Mouse (Mus musculus): ENCODE results near the gene Nr6a1. TPM values are rescaled to one million over a fixed set of nuclear protein-coding genes. Genes with fewer than 3 reads are reported as not detected.

The Nr6a1 gene
- polyA plus RNA-seq (2015; fragmentation: Nextera tagmentation; extraction: Ambion mirVana), result 1.1 and 1.7 TPM in 2 replicates

DNA sequence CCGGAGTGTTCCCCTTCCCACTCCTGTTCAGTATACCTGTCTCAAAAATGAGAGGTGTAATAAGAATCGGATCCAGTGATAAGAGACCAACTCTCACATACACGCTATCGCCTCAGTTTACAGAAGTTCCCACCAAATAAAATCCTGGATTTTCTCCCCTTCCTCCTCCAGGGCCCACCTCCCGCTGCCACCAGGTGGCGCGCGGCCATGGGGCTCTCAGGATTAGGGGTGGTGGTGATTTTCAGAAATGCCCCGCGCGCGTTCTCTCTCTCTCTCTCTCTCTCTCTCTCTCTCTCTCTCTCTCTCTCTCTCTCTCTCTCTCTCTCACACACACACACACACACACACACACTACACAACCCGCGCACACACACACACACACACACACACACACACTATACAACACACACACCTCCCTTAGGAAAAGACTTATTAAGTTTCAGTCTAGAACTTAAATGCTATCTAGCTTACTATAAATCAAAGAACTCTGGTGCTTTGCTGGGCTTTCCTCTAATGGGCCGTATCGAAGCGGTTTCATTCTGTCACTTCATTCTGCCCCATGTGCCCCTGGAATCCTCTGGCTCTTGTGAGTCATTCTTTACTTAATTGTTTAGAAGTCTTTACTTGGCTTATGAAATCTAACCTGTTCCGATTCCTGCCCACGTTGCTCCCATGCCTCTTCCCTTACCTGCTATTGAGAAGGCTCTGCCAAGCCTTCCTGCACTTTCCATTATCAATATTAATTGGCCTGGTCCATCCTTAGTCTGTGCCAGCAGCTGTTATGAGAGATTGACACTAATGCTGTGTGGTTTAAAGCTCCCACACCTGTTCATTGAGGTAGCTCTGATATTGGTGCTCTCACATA, at the start of gene Nr6a1:
Gene Nr6a1 (minus strand): TSS at position 574 of the 865 bp plus-strand sequence.
- Histone ChIP-seq H3K36me3 (no peaks in the 10 kb centered on the region), H3K4me1 (peaks cover 32% of the 10 kb centered on the region), H3K9ac (replicated peaks) (no peak within 1 kb of the TSS), H3K4me3 (peak within 1 kb of the TSS; percentile 95), H3K9me3 (no peaks in the 10 kb centered on the region), H3K4me2 (replicated peaks) (peak within 1 kb of the TSS; percentile 87), H3K27ac (replicated peaks) (no peak within 1 kb of the TSS), H3K27me3 (peaks cover 13% of the 10 kb centered on the region; the same call in 1 of the 2 replicates)
- peak; percentile 36 for ATAC-seq (replicated peaks)
- 9% methylated on average over 19 of the region's 19 CpGs for WGBS

DNA sequence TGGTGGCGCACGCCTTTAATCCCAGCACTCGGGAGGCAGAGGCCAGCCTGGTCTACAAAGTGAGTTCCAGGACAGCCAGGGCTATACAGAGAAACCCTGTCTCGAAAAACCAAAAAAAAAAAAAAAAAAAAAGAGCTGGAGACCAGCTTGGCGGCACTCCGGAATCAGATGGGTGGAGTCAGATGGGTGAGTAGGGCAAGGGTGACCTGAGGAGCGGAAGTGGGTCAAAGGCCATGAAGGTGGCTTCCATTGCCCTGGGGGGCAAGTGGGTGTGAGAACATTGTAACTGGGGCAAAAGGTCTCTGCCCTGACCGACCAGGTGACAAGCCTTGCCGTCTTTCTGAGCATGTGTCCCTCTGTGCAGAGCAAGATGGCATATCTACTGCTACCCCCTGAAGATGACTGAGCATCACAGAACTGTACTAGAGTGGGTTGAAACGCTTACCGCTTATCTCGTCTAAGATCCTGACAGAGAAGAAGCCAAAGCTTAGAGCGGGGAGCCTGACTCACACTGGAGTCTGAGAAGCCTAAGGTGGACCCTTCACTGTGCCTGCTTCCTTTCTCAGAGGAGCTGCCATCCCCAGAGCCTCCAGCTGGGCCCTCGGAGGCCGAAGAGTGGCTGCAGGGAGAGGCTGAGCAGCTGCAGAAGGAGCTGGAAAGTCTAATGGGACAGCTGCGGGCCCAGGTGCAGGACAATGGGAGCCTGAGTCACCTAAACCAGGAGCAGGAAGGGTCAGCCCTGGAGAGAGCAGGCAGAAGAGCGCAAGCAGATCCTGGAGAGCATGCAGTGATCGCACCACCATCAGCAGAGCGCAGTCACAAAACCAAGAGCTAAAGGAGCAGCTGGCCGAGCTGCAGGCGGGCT, 48.7 kb upstream of the Nr6a1 start:
- no peaks in the 10 kb centered on the region for H3K27me3 ChIP-seq
- WGBS, result 87% methylated on average over 21 of the region's 21 CpGs
- H3K9ac ChIP-seq (replicated peaks), result no peak overlapping the region
- no peak for ATAC-seq (replicated peaks)
- H3K36me3 ChIP-seq, result no peaks in the 10 kb centered on the region
- no peaks in the 10 kb centered on the region for H3K9me3 ChIP-seq
- H3K4me1 ChIP-seq, result no peaks in the 10 kb centered on the region
- no peak overlapping the region for H3K27ac ChIP-seq (replicated peaks)
- no peak overlapping the region for H3K4me3 ChIP-seq
- H3K4me2 ChIP-seq (replicated peaks), result no peak overlapping the region

DNA sequence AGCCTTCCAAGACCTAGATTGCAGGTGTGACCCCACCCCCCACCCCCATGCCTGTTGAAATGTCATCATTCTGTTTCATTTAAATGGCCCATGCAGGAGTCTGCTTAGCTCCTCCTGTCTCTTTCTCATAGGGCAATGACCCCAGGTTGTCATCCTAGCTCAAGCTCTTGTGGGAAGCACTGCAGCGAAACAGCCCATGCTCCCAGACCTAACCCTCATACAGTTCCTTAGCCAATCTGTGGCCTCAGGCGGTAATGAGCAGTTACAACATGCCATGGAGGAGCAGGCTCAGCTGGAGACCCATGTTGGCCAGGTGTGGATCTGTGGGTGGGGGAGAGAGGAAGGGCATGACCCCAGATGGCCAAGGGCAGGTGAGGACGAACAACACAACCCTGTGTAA, 47.7 kb upstream of the Nr6a1 start:
- ATAC-seq (replicated peaks), result no peak
- H3K9me3 ChIP-seq, result no peaks in the 10 kb centered on the region
- no peaks in the 10 kb centered on the region for H3K36me3 ChIP-seq
- H3K27ac ChIP-seq (replicated peaks), result no peak overlapping the region
- no peak overlapping the region for H3K4me2 ChIP-seq (replicated peaks)
- no peak overlapping the region for H3K4me3 ChIP-seq
- H3K27me3 ChIP-seq, result no peaks in the 10 kb centered on the region
- no peaks in the 10 kb centered on the region for H3K4me1 ChIP-seq
- H3K9ac ChIP-seq (replicated peaks), result no peak overlapping the region
- 88% methylated on average over 3 of the region's 3 CpGs for WGBS

DNA sequence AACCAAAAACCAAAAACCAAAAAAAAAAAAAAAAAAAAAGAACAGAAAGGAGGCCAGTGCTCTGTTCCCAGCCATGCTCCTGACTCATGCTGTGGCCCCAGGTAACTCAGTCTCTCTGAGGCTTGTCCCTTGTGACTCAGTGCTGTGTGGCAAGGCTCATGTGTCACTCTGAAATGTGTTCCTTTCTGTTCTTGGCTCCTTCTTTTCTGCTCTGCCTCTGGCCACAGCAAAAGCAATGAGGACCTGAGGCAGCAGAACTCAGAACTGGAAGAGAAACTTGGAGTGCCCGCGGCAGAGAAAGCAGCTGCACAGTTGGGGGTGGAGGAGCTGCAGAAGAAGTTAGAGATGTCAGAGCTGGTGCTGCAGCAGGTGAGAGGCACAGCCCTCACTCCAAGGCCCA, 46.7 kb upstream of the Nr6a1 start:
- no peaks in the 10 kb centered on the region for H3K36me3 ChIP-seq
- no peak overlapping the region for H3K4me2 ChIP-seq (replicated peaks)
- no peaks in the 10 kb centered on the region for H3K9me3 ChIP-seq
- no peaks in the 10 kb centered on the region for H3K4me1 ChIP-seq
- no peak overlapping the region for H3K4me3 ChIP-seq
- WGBS, result 55% methylated on average over 2 of the region's 2 CpGs
- no peak for ATAC-seq (replicated peaks)
- H3K27me3 ChIP-seq, result no peaks in the 10 kb centered on the region
- no peak overlapping the region for H3K9ac ChIP-seq (replicated peaks)
- H3K27ac ChIP-seq (replicated peaks), result no peak overlapping the region

DNA sequence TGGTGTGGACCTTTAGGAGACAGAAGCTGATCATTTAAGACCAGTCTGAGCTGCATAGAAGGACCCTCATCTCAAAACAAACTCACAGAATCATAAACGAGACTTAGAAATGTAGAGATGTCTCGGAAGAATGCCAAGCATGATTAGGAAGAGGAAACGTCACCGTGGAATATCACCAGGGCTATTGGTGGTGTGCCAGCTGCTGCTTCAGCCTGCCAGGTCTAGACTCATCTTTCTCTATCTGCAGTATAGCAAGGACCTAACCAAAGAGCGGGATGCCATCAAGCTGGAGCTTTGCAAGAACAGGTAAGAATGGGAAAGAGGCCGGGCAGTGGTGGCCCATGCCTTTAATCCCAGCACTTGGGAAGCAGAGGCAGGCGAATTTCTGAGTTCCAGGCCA, 46.2 kb upstream of the Nr6a1 start:
- Histone ChIP-seq H3K9ac (replicated peaks) (no peak overlapping the region), H3K36me3 (no peaks in the 10 kb centered on the region), H3K27ac (replicated peaks) (no peak overlapping the region), H3K27me3 (no peaks in the 10 kb centered on the region), H3K4me1 (no peaks in the 10 kb centered on the region), H3K4me2 (replicated peaks) (no peak overlapping the region), H3K9me3 (no peaks in the 10 kb centered on the region), H3K4me3 (no peak overlapping the region)
- WGBS, result 72% methylated on average over 7 of the region's 7 CpGs
- no peak for ATAC-seq (replicated peaks)

DNA sequence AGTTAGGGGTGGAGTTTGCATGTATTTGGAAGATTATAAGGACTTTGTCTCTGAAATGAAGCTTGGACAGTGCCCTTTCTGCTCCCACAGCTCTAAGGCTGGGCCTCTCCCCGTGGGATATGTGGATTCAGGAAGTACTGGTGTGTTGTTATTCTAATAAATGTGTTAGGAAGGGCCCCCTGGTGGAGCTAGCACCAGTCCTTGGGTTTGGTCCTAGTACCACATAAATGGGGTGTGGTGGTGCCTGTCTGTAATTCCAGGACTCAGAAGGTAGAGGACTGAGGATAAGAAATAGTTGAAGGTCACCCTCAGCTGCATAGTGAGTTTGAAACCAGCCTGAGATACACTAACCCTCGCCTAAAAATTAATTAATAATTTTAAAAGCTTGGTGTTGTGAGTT, 45.7 kb upstream of the Nr6a1 start:
- Histone ChIP-seq H3K36me3 (no peaks in the 10 kb centered on the region), H3K4me1 (no peaks in the 10 kb centered on the region), H3K9ac (replicated peaks) (no peak overlapping the region), H3K27ac (replicated peaks) (no peak overlapping the region), H3K27me3 (no peaks in the 10 kb centered on the region), H3K4me2 (replicated peaks) (no peak overlapping the region), H3K9me3 (no peaks in the 10 kb centered on the region), H3K4me3 (no peak overlapping the region)
- 52% methylated on average over 2 of the region's 2 CpGs for WGBS
- ATAC-seq (replicated peaks), result no peak

DNA sequence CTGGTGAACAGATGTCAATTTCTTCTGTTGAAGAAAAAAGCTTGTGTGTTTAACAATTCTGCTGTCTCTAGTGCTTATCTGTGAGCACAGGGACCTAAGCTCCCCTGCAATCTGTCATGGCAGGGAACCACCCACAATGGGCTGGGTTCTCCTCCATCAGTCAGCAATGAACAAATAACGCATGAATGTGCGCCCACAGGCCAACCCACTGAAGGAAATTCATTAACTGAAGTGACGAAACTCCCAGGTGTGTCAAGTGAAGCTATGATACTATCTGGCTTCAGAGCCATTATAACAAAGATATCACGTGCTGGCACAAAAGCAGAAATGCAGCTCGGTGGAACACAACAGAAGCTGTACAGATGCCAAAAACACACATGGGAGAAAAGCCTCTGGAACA, 42.6 kb upstream of the Nr6a1 start:
- Histone ChIP-seq H3K9me3 (no peaks in the 10 kb centered on the region), H3K4me1 (no peaks in the 10 kb centered on the region), H3K9ac (replicated peaks) (no peak overlapping the region), H3K4me2 (replicated peaks) (no peak overlapping the region), H3K4me3 (no peak overlapping the region), H3K27me3 (no peaks in the 10 kb centered on the region), H3K36me3 (no peaks in the 10 kb centered on the region), H3K27ac (replicated peaks) (no peak overlapping the region)
- WGBS, result 86% methylated on average over 5 of the region's 5 CpGs
- ATAC-seq (replicated peaks), result no peak

DNA sequence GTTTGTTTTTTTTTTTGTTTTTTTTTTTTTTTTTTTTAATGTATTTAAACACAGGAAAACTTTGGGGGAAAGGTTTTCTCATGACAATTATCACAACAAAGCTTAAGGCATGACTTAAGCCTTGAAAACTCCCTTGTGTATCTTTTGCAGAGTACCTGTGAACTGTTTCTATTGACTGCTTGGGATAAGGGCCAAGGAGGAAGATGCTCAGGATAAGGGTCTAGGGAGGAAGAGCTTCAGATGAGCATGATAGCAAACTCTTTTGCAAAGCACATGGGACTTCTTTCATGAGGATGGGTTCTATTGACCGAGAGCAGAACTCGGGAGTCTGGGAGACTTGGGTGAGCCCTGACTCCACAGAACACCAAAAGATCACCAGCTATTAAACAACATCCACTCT, 42.2 kb upstream of the Nr6a1 start:
- H3K36me3 ChIP-seq, result no peaks in the 10 kb centered on the region
- H3K4me3 ChIP-seq, result no peak overlapping the region
- H3K9me3 ChIP-seq, result no peaks in the 10 kb centered on the region
- H3K4me1 ChIP-seq, result no peaks in the 10 kb centered on the region
- H3K27ac ChIP-seq (replicated peaks), result no peak overlapping the region
- H3K27me3 ChIP-seq, result no peaks in the 10 kb centered on the region
- no peak for ATAC-seq (replicated peaks)
- H3K9ac ChIP-seq (replicated peaks), result no peak overlapping the region
- WGBS, result 93% methylated on average over 2 of the region's 2 CpGs
- no peak overlapping the region for H3K4me2 ChIP-seq (replicated peaks)

DNA sequence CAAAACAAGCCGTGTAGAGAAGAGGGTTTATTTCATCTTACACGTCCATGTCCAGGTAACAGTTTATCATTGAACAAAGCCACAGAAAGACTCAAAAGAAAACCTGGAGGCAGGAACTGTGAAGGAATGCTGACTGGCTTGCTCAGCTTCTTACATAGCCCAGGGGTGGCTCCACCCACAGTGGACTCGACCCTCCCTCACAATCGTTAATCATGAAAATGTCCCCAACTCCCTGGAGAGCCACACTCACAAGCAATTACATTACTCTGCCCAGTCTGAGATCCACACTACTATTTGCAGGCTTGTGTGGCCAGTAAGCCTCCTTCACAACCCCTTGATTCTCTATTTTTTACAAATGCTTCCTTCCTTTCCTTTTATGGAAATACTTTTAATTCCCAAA, 36.7 kb upstream of the Nr6a1 start:
- H3K27me3 ChIP-seq, result no peaks in the 10 kb centered on the region
- H3K4me3 ChIP-seq, result no peak overlapping the region
- no peak overlapping the region for H3K4me2 ChIP-seq (replicated peaks)
- no peaks in the 10 kb centered on the region for H3K36me3 ChIP-seq
- no peak for ATAC-seq (replicated peaks)
- no peak overlapping the region for H3K27ac ChIP-seq (replicated peaks)
- WGBS, result 55% methylated on average over 4 of the region's 4 CpGs
- H3K9ac ChIP-seq (replicated peaks), result no peak overlapping the region
- H3K9me3 ChIP-seq, result no peaks in the 10 kb centered on the region
- H3K4me1 ChIP-seq, result no peaks in the 10 kb centered on the region

DNA sequence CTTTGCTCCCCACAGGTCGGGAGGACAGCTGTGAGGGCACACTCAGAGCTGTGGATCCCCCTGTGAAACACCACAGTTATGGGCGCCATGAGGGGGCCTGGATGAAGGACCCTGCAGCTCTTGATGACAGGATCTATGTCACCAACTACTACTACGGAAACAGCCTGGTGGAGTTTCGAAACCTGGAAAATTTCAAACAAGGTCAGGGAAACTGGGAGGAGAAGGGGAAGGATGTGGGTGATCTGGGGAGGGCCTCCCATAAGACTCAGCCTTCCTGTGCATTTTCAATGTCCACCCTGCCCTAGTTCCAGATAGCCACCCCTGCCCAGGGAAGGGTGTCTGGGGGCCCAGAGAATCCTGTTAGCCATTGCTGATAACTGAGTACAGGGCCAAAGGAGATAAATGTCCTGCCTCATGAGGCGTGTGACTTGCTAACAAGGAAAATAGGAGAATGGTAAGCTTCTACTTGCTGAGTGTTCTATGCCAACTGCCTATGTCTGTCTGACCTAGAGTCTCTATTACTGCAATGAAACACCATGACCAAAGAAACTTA, 30.3 kb upstream of the Nr6a1 start:
- Histone ChIP-seq H3K4me1 (no peaks in the 10 kb centered on the region), H3K27ac (replicated peaks) (no peak overlapping the region), H3K36me3 (no peaks in the 10 kb centered on the region), H3K4me2 (replicated peaks) (no peak overlapping the region), H3K9ac (replicated peaks) (no peak overlapping the region), H3K4me3 (no peak overlapping the region), H3K27me3 (no peaks in the 10 kb centered on the region), H3K9me3 (no peaks in the 10 kb centered on the region)
- no peak for ATAC-seq (replicated peaks)
- 92% methylated on average over 5 of the region's 5 CpGs for WGBS

DNA sequence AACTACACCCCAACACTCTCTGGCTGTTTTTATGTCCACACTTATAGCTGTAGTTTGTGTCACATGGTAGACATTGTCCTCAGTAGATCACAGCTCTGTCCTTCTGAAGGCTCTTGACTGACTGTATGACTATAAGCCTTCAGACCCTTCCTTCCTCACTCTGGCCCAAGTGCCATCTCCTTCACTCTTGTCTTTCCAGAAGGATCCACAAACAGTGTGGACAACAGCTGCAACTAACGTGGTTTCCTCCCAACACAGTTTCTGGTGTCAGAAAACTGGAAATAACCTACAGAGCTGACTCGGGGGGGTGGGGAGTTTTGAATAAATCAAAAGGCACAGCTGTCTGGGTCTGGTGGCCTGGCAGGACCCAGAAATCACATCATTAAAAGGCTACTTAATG, 28.6 kb upstream of the Nr6a1 start:
- 74% methylated on average over 2 of the region's 2 CpGs for WGBS
- Histone ChIP-seq H3K4me3 (no peak overlapping the region), H3K9ac (replicated peaks) (no peak overlapping the region), H3K4me2 (replicated peaks) (no peak overlapping the region), H3K36me3 (no peaks in the 10 kb centered on the region), H3K27me3 (no peaks in the 10 kb centered on the region), H3K9me3 (no peaks in the 10 kb centered on the region), H3K4me1 (peaks cover 4% of the 10 kb centered on the region), H3K27ac (replicated peaks) (no peak overlapping the region)
- ATAC-seq (replicated peaks), result no peak

All from forebrain, embryonic 15.5 days (tissue).